Mouse (Mus musculus): Measurements from ENCODE around the gene Akap10. TPM values are rescaled to one million over a fixed set of nuclear protein-coding genes. Genes with fewer than 3 reads are reported as not detected.

Gene Akap10
- total and polyA plus RNA-seq, 3 experiments: 20.4 to 34.3 (median 30.3) TPM

GRCm38 (mm10) chr11:61861781-61862547, 68.1 kb downstream of the Akap10 start:
- Histone ChIP-seq H3K36me3 (replicated peaks) (peaks cover 33% of the 10 kb centered on the region), H3K4me3 (ENCODE audit: low read depth, low read length) (no peak overlapping the region), H3K27me3 (ENCODE audit: insufficient read depth, low read length) (no peaks in the 10 kb centered on the region), H3K4me1 (ENCODE audit: insufficient read depth, low read depth, low read length) (no peaks in the 10 kb centered on the region), H3K9me3 (replicated peaks) (no peaks in the 10 kb centered on the region)
- ATAC-seq (ENCODE audit: extremely low read depth, insufficient number of reproducible peaks, low FRiP score, poor library complexity, severe bottlenecking) (no peak), DNase-seq (ENCODE audit: low spot score) (no peak)
- TF ChIP-seq TAL1 (conservative IDR thresholded peaks at IDR 0.05; ENCODE audit: low read depth, low read length) (no peak), GATA1 (IDR thresholded peaks at IDR 0.05; ENCODE audit: borderline replicate concordance, low read length) (no peak), POLR2AphosphoS5 (IDR thresholded peaks at IDR 0.05; ENCODE audit: insufficient replicate concordance, low read depth, low read length) (no peak), CTCF (IDR thresholded peaks at IDR 0.05; ENCODE audit: low read depth, low read length) (no peak), GATA2 (IDR thresholded peaks at IDR 0.05; ENCODE audit: borderline replicate concordance, low read depth, low read length) (no peak)

GRCm38 (mm10) chr11:61859316-61859715, 70.7 kb downstream of the Akap10 start:
- Histone ChIP-seq H3K4me3 (ENCODE audit: low read depth, low read length) (no peak overlapping the region), H3K27me3 (ENCODE audit: insufficient read depth, low read length) (no peaks in the 10 kb centered on the region), H3K4me1 (ENCODE audit: insufficient read depth, low read depth, low read length) (peaks cover 13% of the 10 kb centered on the region), H3K36me3 (replicated peaks) (peaks cover 16% of the 10 kb centered on the region), H3K9me3 (replicated peaks) (no peaks in the 10 kb centered on the region)
- no peak for DNase-seq (ENCODE audit: low spot score)
- no peak for ATAC-seq (ENCODE audit: extremely low read depth, insufficient number of reproducible peaks, low FRiP score, poor library complexity, severe bottlenecking)
- no peak for TF ChIP-seq GATA2 (IDR thresholded peaks at IDR 0.05; ENCODE audit: borderline replicate concordance, low read depth, low read length)

- TF ChIP-seq TAL1 (conservative IDR thresholded peaks at IDR 0.05; ENCODE audit: low read depth, low read length) (no peak), CTCF (IDR thresholded peaks at IDR 0.05; ENCODE audit: low read depth, low read length) (no peak), GATA1 (IDR thresholded peaks at IDR 0.05; ENCODE audit: borderline replicate concordance, low read length) (no peak), POLR2AphosphoS5 (IDR thresholded peaks at IDR 0.05; ENCODE audit: insufficient replicate concordance, low read depth, low read length) (no peak), GATA2 (IDR thresholded peaks at IDR 0.05; ENCODE audit: borderline replicate concordance, low read depth, low read length) (no peak)
- H3K4me3 ChIP-seq (ENCODE audit: low read depth, low read length): peak overlapping the region; percentile 82; the same call in 1 of the 2 replicates
- peaks cover 6% of the 10 kb centered on the region for H3K36me3 ChIP-seq (replicated peaks)
- H3K4me1 ChIP-seq (ENCODE audit: insufficient read depth, low read depth, low read length): peaks cover 13% of the 10 kb centered on the region
- no peaks in the 10 kb centered on the region for H3K27me3 ChIP-seq (ENCODE audit: insufficient read depth, low read length)
- H3K9me3 ChIP-seq (replicated peaks): no peaks in the 10 kb centered on the region
- DNase-seq (ENCODE audit: low spot score): no peak
- no peak for ATAC-seq (ENCODE audit: extremely low read depth, insufficient number of reproducible peaks, low FRiP score, poor library complexity, severe bottlenecking)
Measured at GRCm38 (mm10) chr11:61855539-61855938, 74.5 kb downstream of the Akap10 start.

- TF ChIP-seq POLR2AphosphoS5 (IDR thresholded peaks at IDR 0.05; ENCODE audit: insufficient replicate concordance, low read depth, low read length): no peak
- DNase-seq (ENCODE audit: low spot score): peak; percentile 80
- ATAC-seq (ENCODE audit: extremely low read depth, insufficient number of reproducible peaks, low FRiP score, poor library complexity, severe bottlenecking): no peak; the same call in 1 of the 2 replicates
- Histone ChIP-seq H3K36me3 (replicated peaks) (peaks cover 7% of the 10 kb centered on the region), H3K4me3 (ENCODE audit: low read depth, low read length) (peak within 1 kb of the TSS; percentile 82), H3K27me3 (ENCODE audit: insufficient read depth, low read length) (no peaks in the 10 kb centered on the region), H3K4me1 (ENCODE audit: insufficient read depth, low read depth, low read length) (peaks cover 13% of the 10 kb centered on the region), H3K9me3 (replicated peaks) (no peaks in the 10 kb centered on the region)
Measured at GRCm38 (mm10) chr11:61854988-61855411, 75.1 kb downstream of the Akap10 start, which contains the start of gene Ulk2. Ulk2 (minus strand) TSS chr11:61855073.

GRCm38 (mm10) chr11:61854211-61854987, 75.7 kb downstream of the Akap10 start:
- DNase-seq (ENCODE audit: low spot score) (peak; percentile 72), ATAC-seq (ENCODE audit: extremely low read depth, insufficient number of reproducible peaks, low FRiP score, poor library complexity, severe bottlenecking) (peak; percentile 79)
- Histone ChIP-seq H3K4me3 (ENCODE audit: low read depth, low read length) (peak overlapping the region; percentile 82), H3K9me3 (replicated peaks) (no peaks in the 10 kb centered on the region), H3K27me3 (ENCODE audit: insufficient read depth, low read length) (no peaks in the 10 kb centered on the region), H3K36me3 (replicated peaks) (peaks cover 10% of the 10 kb centered on the region), H3K4me1 (ENCODE audit: insufficient read depth, low read depth, low read length) (peaks cover 13% of the 10 kb centered on the region)
- TF ChIP-seq CTCF (IDR thresholded peaks at IDR 0.05; ENCODE audit: low read depth, low read length): no peak
- TF ChIP-seq GATA2 (IDR thresholded peaks at IDR 0.05; ENCODE audit: borderline replicate concordance, low read depth, low read length): no peak

- DNase-seq (ENCODE audit: low spot score) (no peak), ATAC-seq (ENCODE audit: extremely low read depth, insufficient number of reproducible peaks, low FRiP score, poor library complexity, severe bottlenecking) (no peak; the same call in 1 of the 2 replicates)
- H3K27me3 ChIP-seq (ENCODE audit: insufficient read depth, low read length): no peaks in the 10 kb centered on the region
- peaks cover 12% of the 10 kb centered on the region for H3K36me3 ChIP-seq (replicated peaks)
- peaks cover 13% of the 10 kb centered on the region for H3K4me1 ChIP-seq (ENCODE audit: insufficient read depth, low read depth, low read length)
- H3K9me3 ChIP-seq (replicated peaks): no peaks in the 10 kb centered on the region
- H3K4me3 ChIP-seq (ENCODE audit: low read depth, low read length): peak overlapping the region; percentile 82
- TF ChIP-seq TAL1 (conservative IDR thresholded peaks at IDR 0.05; ENCODE audit: low read depth, low read length): no peak
- no peak for TF ChIP-seq GATA2 (IDR thresholded peaks at IDR 0.05; ENCODE audit: borderline replicate concordance, low read depth, low read length)
- TF ChIP-seq POLR2AphosphoS5 (IDR thresholded peaks at IDR 0.05; ENCODE audit: insufficient replicate concordance, low read depth, low read length): no peak
- TF ChIP-seq GATA1 (IDR thresholded peaks at IDR 0.05; ENCODE audit: borderline replicate concordance, low read length): no peak
- TF ChIP-seq CTCF (IDR thresholded peaks at IDR 0.05; ENCODE audit: low read depth, low read length): no peak
Measured at GRCm38 (mm10) chr11:61853659-61854058, 76.4 kb downstream of the Akap10 start.

All from G1E (cell line).